Mouse (Mus musculus) neural tube, embryonic 11.5 days (tissue): ENCODE measurements around the gene Prkce. TPM values are rescaled to one million over a fixed set of nuclear protein-coding genes. Genes with fewer than 3 reads are reported as not detected.
"Not testable (repeated sequence)": the region's sequence is repeated elsewhere in the genome, so short reads cannot be mapped to it uniquely, and the experiment has no call there.

Source experiments
- ATAC-seq: fragments of 200-750 bp; cut with Nextera tagmentation; 2 replicates; pipeline ENCODE4 v1.8.0; 2017; ENCODE audit warnings: moderate number of reproducible peaks, mild to moderate bottlenecking, moderate TSS enrichment, moderate library complexity; ENCODE audit not compliant: insufficient read depth, low FRiP score, low TSS enrichment
- DNase-seq: peaks from one replicate; pipeline ENCODE4 v3.0.0-alpha.2; 2015; ENCODE audit warnings: low spot score
- H3K27ac ChIP-seq: fragments of 300-500 bp; sonication (generic); 2 replicates; pipeline ENCODE4 v1.5.1; 2014; ENCODE audit warnings: low read depth, mild to moderate bottlenecking, low read length
- H3K27me3 ChIP-seq: fragments of 300-500 bp; sonication (generic); 2 replicates; pipeline ENCODE4 v1.6.1; 2014; ENCODE audit warnings: mild to moderate bottlenecking, low read length, mixed read lengths; ENCODE audit not compliant: control insufficient read depth, insufficient read depth
- H3K36me3 ChIP-seq: fragments of 300-500 bp; sonication (generic); 2 replicates; pipeline ENCODE4 v1.6.1; 2014; ENCODE audit warnings: mild to moderate bottlenecking, low read length, moderate library complexity, mixed read lengths; ENCODE audit not compliant: control insufficient read depth, insufficient read depth
- H3K4me1 ChIP-seq: fragments of 300-500 bp; sonication (generic); 2 replicates; pipeline ENCODE4 v1.6.1; 2014; ENCODE audit warnings: low read length, mixed read lengths; ENCODE audit not compliant: control insufficient read depth, insufficient read depth
- H3K4me2 ChIP-seq: fragments of 300-500 bp; sonication (generic); 2 replicates; pipeline ENCODE4 v1.6.1; 2014; ENCODE audit warnings: low read depth, mild to moderate bottlenecking, moderate library complexity
- H3K4me3 ChIP-seq: fragments of 300-500 bp; sonication (generic); 2 replicates; pipeline ENCODE4 v1.5.1; 2014; ENCODE audit warnings: low read depth, low read length
- H3K9ac ChIP-seq: fragments of 300-500 bp; sonication (generic); 2 replicates; pipeline ENCODE4 v1.6.1; 2014; ENCODE audit warnings: mild to moderate bottlenecking, low read length
- H3K9me3 ChIP-seq: fragments of 300-500 bp; sonication (generic); 2 replicates; pipeline ENCODE4 v1.6.1; 2016; ENCODE audit warnings: low read length; ENCODE audit not compliant: control insufficient read depth
- WGBS: fragments of 180-500 bp; shearing (Covaris S2); extraction: QIAGEN DNeasy Blood & Tissue Kit; methylation state at CpG from one replicate; pipeline ENCODE4 v1.1.7; 2014; 5-methylcytosine and 5-hydroxymethylcytosine counted together
- polyA plus RNA-seq: library from polyadenylated mRNA; unstranded; fragments of >200 nt; fragmentation: Nextera tagmentation; extraction: Ambion mirVana; gene quantifications from 2 replicates; pipeline ENCODE4 v1.2.1, GENCODE M21; 2014

The Prkce gene
- polyA plus RNA-seq, 1 experiment from 2014 or later, result 13.3 TPM

DNA sequence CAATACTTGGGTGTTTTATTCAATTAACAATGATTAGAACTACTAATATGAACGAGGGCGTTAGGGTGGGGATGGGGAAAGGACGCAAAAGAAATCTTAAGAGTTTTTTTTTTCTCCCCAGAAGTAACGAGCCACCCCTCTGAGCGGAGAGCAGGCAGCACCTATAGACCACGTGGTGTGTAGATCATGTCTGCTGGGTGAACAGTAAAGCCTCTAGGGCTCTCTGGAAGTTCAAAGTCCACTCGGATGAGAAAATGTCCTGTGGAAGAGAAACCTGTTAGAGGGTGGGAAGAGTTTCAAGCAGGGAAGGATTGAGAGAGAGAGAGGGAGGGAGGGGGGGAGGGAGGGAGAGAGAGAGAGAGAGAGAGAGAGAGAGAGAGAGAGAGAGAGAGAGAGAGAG is 298.8 kb downstream of the Prkce start:
- WGBS, result 67% methylated on average over 7 of the region's 7 CpGs

GRCm38 (mm10) chr17:86466871-86467270 is 299.3 kb downstream of the Prkce start:
- 51% methylated on average over 7 of the region's 7 CpGs for WGBS
- no peak for ATAC-seq
- no peaks in the 10 kb centered on the region for H3K27me3 ChIP-seq
- no peak overlapping the region for H3K27ac ChIP-seq
- no peak for DNase-seq
- H3K9me3 ChIP-seq, result no peaks in the 10 kb centered on the region
- no peak overlapping the region for H3K4me2 ChIP-seq
- H3K4me1 ChIP-seq, result peaks cover 14% of the 10 kb centered on the region
- H3K9ac ChIP-seq, result no peak overlapping the region
- H3K4me3 ChIP-seq, result no peak overlapping the region
- no peaks in the 10 kb centered on the region for H3K36me3 ChIP-seq

More for the DNA sequence above, 298.8 kb downstream of the Prkce start:
- Histone ChIP-seq H3K27ac (no peak overlapping the region), H3K4me2 (no peak overlapping the region), H3K9ac (no peak overlapping the region), H3K36me3 (no peaks in the 10 kb centered on the region), H3K27me3 (no peaks in the 10 kb centered on the region), H3K4me1 (peaks cover 14% of the 10 kb centered on the region), H3K9me3 (no peaks in the 10 kb centered on the region), H3K4me3 (no peak overlapping the region)
- DNase-seq, result no peak
- ATAC-seq, result no peak

- no peaks in the 10 kb centered on the region for H3K9me3 ChIP-seq
- WGBS, result 75% methylated on average over 10 of the region's 10 CpGs
- H3K27me3 ChIP-seq, result no peaks in the 10 kb centered on the region
- H3K27ac ChIP-seq, result no peak overlapping the region
- H3K4me2 ChIP-seq, result no peak overlapping the region
- peaks cover 14% of the 10 kb centered on the region for H3K4me1 ChIP-seq
- H3K36me3 ChIP-seq, result no peaks in the 10 kb centered on the region
- H3K4me3 ChIP-seq, result no peak overlapping the region
- ATAC-seq (no peak), DNase-seq (no peak)
- no peak overlapping the region for H3K9ac ChIP-seq
Measured at GRCm38 (mm10) chr17:86467291-86467898, 299.8 kb downstream of the Prkce start.

GRCm38 (mm10) chr17:86467967-86468366 is 300.4 kb downstream of the Prkce start:
- H3K27me3 ChIP-seq, result no peaks in the 10 kb centered on the region
- 86% methylated on average over 5 of the region's 5 CpGs for WGBS
- H3K4me2 ChIP-seq, result no peak overlapping the region
- H3K36me3 ChIP-seq, result no peaks in the 10 kb centered on the region
- H3K27ac ChIP-seq, result no peak overlapping the region
- no peak overlapping the region for H3K4me3 ChIP-seq
- H3K4me1 ChIP-seq, result peaks cover 14% of the 10 kb centered on the region
- DNase-seq (no peak), ATAC-seq (no peak)
- no peaks in the 10 kb centered on the region for H3K9me3 ChIP-seq
- no peak overlapping the region for H3K9ac ChIP-seq

DNA sequence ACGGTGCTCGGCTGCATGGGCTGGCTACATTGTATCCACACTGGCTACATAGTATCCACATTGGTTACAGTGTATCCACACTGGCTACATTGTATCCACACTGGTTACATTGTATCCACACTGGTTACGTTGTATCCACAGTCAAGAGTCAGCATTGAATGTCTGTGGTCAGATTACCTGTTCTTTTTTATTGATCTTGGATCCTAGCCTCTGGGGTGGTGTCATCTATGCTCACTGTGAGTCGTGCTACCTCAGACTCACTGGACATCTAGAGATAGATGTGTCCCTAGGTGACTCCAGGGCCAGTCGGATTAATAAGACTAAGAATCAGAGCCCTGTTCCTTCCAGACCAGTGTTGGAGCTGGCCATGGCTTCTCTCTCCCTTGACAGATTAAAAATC is 302.6 kb downstream of the Prkce start:
- Histone ChIP-seq H3K4me1 (peaks cover 4% of the 10 kb centered on the region; the same call in 1 of the 2 replicates), H3K9me3 (no peaks in the 10 kb centered on the region), H3K27me3 (no peaks in the 10 kb centered on the region), H3K4me3 (no peak overlapping the region), H3K4me2 (no peak overlapping the region), H3K9ac (no peak overlapping the region), H3K27ac (no peak overlapping the region), H3K36me3 (no peaks in the 10 kb centered on the region)
- 84% methylated on average over 5 of the region's 5 CpGs for WGBS
- DNase-seq (no peak), ATAC-seq (no peak)

GRCm38 (mm10) chr17:86471684-86472083 is 304.1 kb downstream of the Prkce start:
- H3K27me3 ChIP-seq, result no peaks in the 10 kb centered on the region
- 47% methylated on average over 5 of the region's 5 CpGs for WGBS
- ATAC-seq, result no peak

GRCm38 (mm10) chr17:86476674-86477073 is 309.1 kb downstream of the Prkce start:
- Histone ChIP-seq H3K4me1 (no peaks in the 10 kb centered on the region), H3K36me3 (no peaks in the 10 kb centered on the region), H3K27me3 (no peaks in the 10 kb centered on the region), H3K27ac (no peak overlapping the region), H3K9me3 (no peaks in the 10 kb centered on the region), H3K9ac (no peak overlapping the region), H3K4me2 (no peak overlapping the region), H3K4me3 (no peak overlapping the region)
- DNase-seq (no peak), ATAC-seq (no peak)
- WGBS, result 89% methylated on average over 10 of the region's 10 CpGs

More at GRCm38 (mm10) chr17:86471684-86472083, 304.1 kb downstream of the Prkce start:
- no peak overlapping the region for H3K9ac ChIP-seq
- no peaks in the 10 kb centered on the region for H3K9me3 ChIP-seq
- H3K4me1 ChIP-seq, result no peaks in the 10 kb centered on the region
- no peak for DNase-seq
- no peak overlapping the region for H3K27ac ChIP-seq
- no peak overlapping the region for H3K4me3 ChIP-seq
- no peaks in the 10 kb centered on the region for H3K36me3 ChIP-seq
- no peak overlapping the region for H3K4me2 ChIP-seq

GRCm38 (mm10) chr17:86477401-86477800 is 309.8 kb downstream of the Prkce start:
- H3K9me3 ChIP-seq, H3K27me3 ChIP-seq, ATAC-seq, H3K36me3 ChIP-seq, DNase-seq, H3K27ac ChIP-seq, H3K4me2 ChIP-seq, H3K9ac ChIP-seq, H3K4me3 ChIP-seq, H3K4me1 ChIP-seq: not testable (repeated sequence)

- H3K27me3 ChIP-seq, result no peaks in the 10 kb centered on the region
- no peak overlapping the region for H3K4me3 ChIP-seq
- no peak for ATAC-seq
- DNase-seq, result no peak
- H3K4me2 ChIP-seq, result no peak overlapping the region
- no peaks in the 10 kb centered on the region for H3K36me3 ChIP-seq
- no peaks in the 10 kb centered on the region for H3K4me1 ChIP-seq
- WGBS, result 78% methylated on average over 10 of the region's 10 CpGs
- H3K9ac ChIP-seq, result no peak overlapping the region
- H3K27ac ChIP-seq, result no peak overlapping the region
- H3K9me3 ChIP-seq, result no peaks in the 10 kb centered on the region
Measured at GRCm38 (mm10) chr17:86479406-86479805, 311.8 kb downstream of the Prkce start.
